24 mouse cellular contexts compared by ENCODE assay signal in genomic region chr14:58801402-58801861, GRCm38 (mm10).
DNase-seq lines count a peak whose midpoint lies in the region; ATAC-seq and TF ChIP-seq lines count a peak whose summit lies in the region.
"Had no signal": no experiment of that assay in that cellular context is flagged by ENCODE, and none has a peak within 500 bp of the region (broad histone marks: within the 10 kb centered on the region; RNA-seq: fewer than 3 reads in every experiment).

No protein-coding gene starts in this region.

- no peaks in the 10 kb centered on the region for H3K9me3 ChIP-seq in heart, embryonic 11.5 days (replicated peaks; ENCODE audit: control insufficient read depth, low read length)
- no peaks in the 10 kb centered on the region for H3K9me3 ChIP-seq in heart, postnatal 0 days (replicated peaks; ENCODE audit: control insufficient read depth, low read length)
- no peaks in the 10 kb centered on the region for H3K9me3 ChIP-seq in hindbrain, embryonic 11.5 days (ENCODE audit: control insufficient read depth, low read length)
- H3K9me3 ChIP-seq: embryonic facial prominence, embryonic 13.5 days; embryonic facial prominence, embryonic 15.5 days; forebrain, embryonic 10.5 days; forebrain, embryonic 12.5 days had no signal

- peak; percentile 55 to 72 for DNase-seq in heart, adult 18-20 months
- DNase-seq in heart, adult 8-10 months (ENCODE audit: low spot score): peak; percentile 53
- no peak for DNase-seq in heart, postnatal 14 days
- DNase-seq in heart, postnatal 0 days (ENCODE audit: low spot score): peak; percentile 22
- DNase-seq in heart, postnatal 10 days: peak; percentile 67 to 72
- DNase-seq in kidney, postnatal 4 days: no peak
- no peak for DNase-seq in hindbrain, embryonic 11.5 days (ENCODE audit: low spot score)
- DNase-seq: adrenal gland, adult 2 months; adrenal gland, postnatal 10 days; adrenal gland, postnatal 25 days; cerebellum, adult 11 months; cerebellum, adult 18-20 months; cerebellum, adult 8-10 months; cerebellum, adult 9-11 months; cerebellum, postnatal 14 days; cerebellum, postnatal 36 days; embryo, embryonic 11 days had no signal

- no peak overlapping the region for H3K9ac ChIP-seq in heart, embryonic 11.5 days (ENCODE audit: low read depth, low read length)
- H3K9ac ChIP-seq in heart, postnatal 0 days (replicated peaks; ENCODE audit: low read depth, low read length): no peak overlapping the region
- H3K9ac ChIP-seq in hindbrain, embryonic 11.5 days (ENCODE audit: low read depth, low read length): no peak overlapping the region
- H3K9ac ChIP-seq: embryonic facial prominence, embryonic 13.5 days; embryonic facial prominence, embryonic 15.5 days; forebrain, embryonic 12.5 days had no signal

- no peak overlapping the region for H3K27ac ChIP-seq in heart, embryonic 11.5 days (ENCODE audit: low read depth, low read length)
- H3K27ac ChIP-seq in heart, postnatal 0 days (ENCODE audit: low read depth): peak overlapping the region; percentile 5; the same call in 1 of the 2 replicates
- H3K27ac ChIP-seq in hindbrain, embryonic 11.5 days (ENCODE audit: low read depth, low read length): no peak overlapping the region
- H3K27ac ChIP-seq: embryonic facial prominence, embryonic 13.5 days; embryonic facial prominence, embryonic 15.5 days; forebrain, embryonic 10.5 days; forebrain, embryonic 12.5 days had no signal

- no peaks in the 10 kb centered on the region for H3K27me3 ChIP-seq in heart, embryonic 11.5 days (ENCODE audit: control insufficient read depth, insufficient read depth, low read length)
- no peaks in the 10 kb centered on the region for H3K27me3 ChIP-seq in heart, postnatal 0 days (ENCODE audit: control insufficient read depth, insufficient read depth, low read length)
- no peaks in the 10 kb centered on the region for H3K27me3 ChIP-seq in hindbrain, embryonic 11.5 days (ENCODE audit: control insufficient read depth, insufficient read depth, low read length)
- H3K27me3 ChIP-seq: embryonic facial prominence, embryonic 13.5 days; embryonic facial prominence, embryonic 15.5 days; forebrain, embryonic 12.5 days had no signal

- no peak overlapping the region for H3K4me2 ChIP-seq in heart, embryonic 11.5 days
- H3K4me2 ChIP-seq in heart, postnatal 0 days (ENCODE audit: low read depth, low read length): no peak overlapping the region
- H3K4me2 ChIP-seq in hindbrain, embryonic 11.5 days (replicated peaks; ENCODE audit: low read depth, low read length): no peak overlapping the region
- H3K4me2 ChIP-seq: embryonic facial prominence, embryonic 13.5 days; embryonic facial prominence, embryonic 15.5 days; forebrain, embryonic 12.5 days had no signal

- intact Hi-C loops in heart, postnatal 14 days (cut with DNase I): loop anchor here (5.0 kb wide), 1 partner anchor 1054 kb away; the partner anchor contains the start of gene Gm49361
- intact Hi-C loops in heart, postnatal 10 days (cut with DNase I): no loop called here

- ATAC-seq in heart, embryonic 11.5 days (replicated peaks; ENCODE audit: insufficient number of reproducible peaks, low FRiP score, low TSS enrichment): no peak
- ATAC-seq in heart, postnatal 0 days (ENCODE audit: insufficient read depth, low read depth): peak; percentile 91
- no peak for ATAC-seq in hindbrain, embryonic 11.5 days (ENCODE audit: low FRiP score)
- ATAC-seq: forebrain, embryonic 14.5 days had no signal

- peak; percentile 76 for TF ChIP-seq EP300 in heart, postnatal 0 days (IDR thresholded peaks at IDR 0.05; ENCODE audit: low read depth)

- no peaks in the 10 kb centered on the region for H3K4me1 ChIP-seq in heart, embryonic 11.5 days (ENCODE audit: control insufficient read depth, insufficient read depth, low read length)
- H3K4me1 ChIP-seq in heart, postnatal 0 days (ENCODE audit: control insufficient read depth, insufficient read depth): 0 out of 2 replicates have a peak, but pooled peaks cover 4% of the 10 kb centered on the region
- no peaks in the 10 kb centered on the region for H3K4me1 ChIP-seq in hindbrain, embryonic 11.5 days (replicated peaks; ENCODE audit: control insufficient read depth, insufficient read depth, low read length)
- H3K4me1 ChIP-seq: embryonic facial prominence, embryonic 13.5 days; embryonic facial prominence, embryonic 15.5 days; forebrain, embryonic 10.5 days; forebrain, embryonic 12.5 days had no signal

- TF ChIP-seq CTCF in heart, postnatal 0 days (IDR thresholded peaks at IDR 0.05; ENCODE audit: low read depth): no peak

- H3K4me3 ChIP-seq in heart, embryonic 11.5 days (ENCODE audit: low read depth, low read length): no peak overlapping the region
- no peak overlapping the region for H3K4me3 ChIP-seq in heart, postnatal 0 days (ENCODE audit: low read depth, low read length)
- H3K4me3 ChIP-seq in hindbrain, embryonic 11.5 days (ENCODE audit: low read depth, low read length): no peak overlapping the region
- H3K4me3 ChIP-seq: embryonic facial prominence, embryonic 13.5 days; embryonic facial prominence, embryonic 15.5 days; erythroblast, embryonic 14.5 days; forebrain, embryonic 10.5 days; forebrain, embryonic 12.5 days had no signal

- no peaks in the 10 kb centered on the region for H3K36me3 ChIP-seq in heart, embryonic 11.5 days (ENCODE audit: control insufficient read depth, insufficient read depth, low read length)
- no peaks in the 10 kb centered on the region for H3K36me3 ChIP-seq in heart, postnatal 0 days (replicated peaks; ENCODE audit: control insufficient read depth, insufficient read depth, low read length)
- no peaks in the 10 kb centered on the region for H3K36me3 ChIP-seq in hindbrain, embryonic 11.5 days (ENCODE audit: control insufficient read depth, insufficient read depth, low read length)
- H3K36me3 ChIP-seq: embryonic facial prominence, embryonic 13.5 days; embryonic facial prominence, embryonic 15.5 days; forebrain, embryonic 10.5 days; forebrain, embryonic 12.5 days had no signal

Comparison
In these comparisons a context has a peak if more than half of its experiments do, and no peak if none do; other contexts are left out.
1. DNase-seq: peak in heart, adult 18-20 months (2 of 2), heart, adult 8-10 months (single experiment), heart, postnatal 0 days (single experiment) and heart, postnatal 10 days (2 of 2); none in heart, postnatal 14 days (0 of 2), kidney, postnatal 4 days (0 of 2) and hindbrain, embryonic 11.5 days (single experiment).